Mouse (Mus musculus): ENCODE results near the gene Dusp1. TPM values are rescaled to one million over a fixed set of nuclear protein-coding genes. Genes with fewer than 3 reads are reported as not detected.

The Dusp1 gene
- total RNA-seq, 2 experiments from 2014 or later = 29.1 to 73.3 TPM

DNA sequence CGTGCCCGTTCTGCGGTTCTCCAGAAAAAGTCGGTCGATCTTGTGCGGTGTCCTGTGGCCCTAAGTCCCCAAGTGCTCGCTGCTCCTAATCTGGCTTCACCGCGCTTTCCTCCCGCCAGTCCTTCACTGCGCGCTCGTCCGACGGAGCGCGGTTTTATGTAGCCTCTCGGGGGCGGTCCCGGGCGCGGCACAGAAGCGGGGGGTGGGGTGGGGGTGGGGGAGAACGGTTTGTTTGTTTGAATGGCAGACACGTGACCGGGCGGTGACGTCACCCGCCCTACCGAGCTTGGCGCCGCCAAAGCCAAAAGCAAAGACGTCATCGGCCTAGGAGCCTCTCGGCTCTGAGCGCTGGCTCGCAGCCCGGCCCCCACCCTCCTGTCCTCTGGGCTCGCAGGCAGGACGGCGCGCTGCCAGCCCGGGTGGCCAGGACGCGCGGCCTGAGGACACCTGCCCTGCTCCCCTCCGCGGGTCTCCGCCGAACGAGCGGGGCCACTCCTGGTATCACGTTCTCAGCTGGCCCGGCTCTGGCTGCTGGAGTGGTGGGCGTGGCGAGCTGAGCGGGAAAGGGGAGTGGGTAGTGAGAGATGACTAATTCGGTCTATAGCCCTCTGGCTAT lies 53.5 kb downstream of the Dusp1 start:
- peak; percentile 73 for ATAC-seq (replicated peaks; ENCODE audit: low FRiP score, low TSS enrichment, poor library complexity, severe bottlenecking)

DNA sequence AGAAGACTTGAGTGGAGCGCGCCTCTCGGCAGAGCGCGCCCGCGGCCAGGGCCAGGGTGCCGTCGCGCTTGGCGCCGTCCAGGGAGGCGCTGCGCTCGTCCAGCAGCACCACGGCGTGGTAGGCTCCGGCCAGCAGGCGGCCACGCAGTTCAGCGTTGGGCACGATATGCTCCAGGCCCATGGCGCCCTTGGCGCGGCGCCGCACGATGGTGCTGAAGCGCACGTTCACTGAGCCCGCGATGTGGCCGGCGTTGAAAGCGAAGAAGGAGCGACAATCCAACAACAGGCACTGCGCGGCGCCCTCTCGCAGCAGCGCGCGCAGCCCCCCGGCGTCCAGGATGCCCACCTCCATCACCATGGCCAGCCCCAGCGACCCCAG lies 54.0 kb downstream of the Dusp1 start:
- ATAC-seq (replicated peaks; ENCODE audit: low FRiP score, low TSS enrichment, poor library complexity, severe bottlenecking) = no peak

DNA sequence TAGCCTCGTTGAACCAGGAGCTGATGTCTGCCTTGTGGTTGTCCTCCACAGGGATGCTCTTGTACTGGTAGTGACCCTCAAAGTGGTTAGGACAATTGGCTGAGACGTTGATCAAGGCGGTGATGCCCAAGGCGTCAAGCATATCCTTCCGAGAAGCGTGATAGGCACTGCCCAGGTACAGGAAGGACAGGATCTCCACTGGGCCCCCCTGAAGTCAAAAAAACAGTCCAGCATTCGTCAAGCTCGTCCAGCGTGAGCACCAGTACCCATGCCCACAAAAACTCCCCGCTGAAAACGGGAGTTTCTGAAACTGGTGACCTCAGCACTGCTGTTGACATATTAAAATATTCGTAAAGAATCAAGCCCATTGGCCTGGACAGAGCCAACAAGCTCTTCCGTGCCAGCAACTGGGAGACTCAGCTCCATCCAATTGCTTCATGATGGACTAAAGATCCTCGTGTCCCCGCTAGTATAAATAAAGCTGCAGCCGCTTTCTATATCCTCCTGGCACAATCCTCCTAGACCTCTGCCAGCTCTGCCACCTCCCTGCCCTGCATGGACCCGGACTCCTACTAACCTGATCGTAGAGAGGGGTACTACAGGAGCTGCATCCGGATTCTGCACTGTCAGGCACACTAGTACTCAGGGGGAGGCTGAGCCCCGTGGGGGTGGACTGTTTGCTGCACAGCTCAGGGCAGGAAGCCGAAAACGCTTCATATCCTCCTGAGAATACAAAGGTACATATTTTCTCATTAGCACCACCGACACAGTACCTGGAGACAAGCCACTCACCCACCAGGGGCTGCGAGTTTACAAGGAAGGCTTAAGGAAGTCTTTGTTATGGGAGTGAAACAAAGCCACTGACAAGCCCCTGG lies 54.7 kb downstream of the Dusp1 start:
- ATAC-seq (replicated peaks; ENCODE audit: low FRiP score, low TSS enrichment, poor library complexity, severe bottlenecking) = no peak

GRCm38 (mm10) chr17:26506031-26506641 lies 55.8 kb downstream of the Dusp1 start:
- ATAC-seq (replicated peaks; ENCODE audit: low FRiP score, low TSS enrichment, poor library complexity, severe bottlenecking) = no peak

DNA sequence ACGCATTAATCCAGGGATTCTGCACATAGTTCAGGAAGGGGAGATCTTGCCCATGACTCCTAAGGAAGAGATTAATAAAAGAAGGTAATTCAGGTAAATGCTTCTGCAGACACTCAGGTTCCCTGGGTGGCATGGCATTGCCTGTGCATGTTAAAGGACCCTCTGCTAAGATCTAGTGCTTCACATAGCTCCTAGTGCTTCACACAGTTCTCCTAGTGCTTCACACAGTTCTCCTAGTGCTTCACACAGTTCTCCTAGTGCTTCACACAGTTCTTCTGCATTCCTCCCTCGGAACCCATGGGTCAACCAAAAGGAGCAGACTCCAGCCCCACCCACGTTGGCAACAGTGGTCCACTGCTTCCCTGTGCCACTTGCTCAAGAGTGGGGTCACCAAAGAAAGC lies 56.7 kb downstream of the Dusp1 start:
- no peak for ATAC-seq (replicated peaks; ENCODE audit: low FRiP score, low TSS enrichment, poor library complexity, severe bottlenecking)

GRCm38 (mm10) chr17:26503981-26504671 lies 57.8 kb downstream of the Dusp1 start:
- ATAC-seq (replicated peaks; ENCODE audit: low FRiP score, low TSS enrichment, poor library complexity, severe bottlenecking) = no peak

DNA sequence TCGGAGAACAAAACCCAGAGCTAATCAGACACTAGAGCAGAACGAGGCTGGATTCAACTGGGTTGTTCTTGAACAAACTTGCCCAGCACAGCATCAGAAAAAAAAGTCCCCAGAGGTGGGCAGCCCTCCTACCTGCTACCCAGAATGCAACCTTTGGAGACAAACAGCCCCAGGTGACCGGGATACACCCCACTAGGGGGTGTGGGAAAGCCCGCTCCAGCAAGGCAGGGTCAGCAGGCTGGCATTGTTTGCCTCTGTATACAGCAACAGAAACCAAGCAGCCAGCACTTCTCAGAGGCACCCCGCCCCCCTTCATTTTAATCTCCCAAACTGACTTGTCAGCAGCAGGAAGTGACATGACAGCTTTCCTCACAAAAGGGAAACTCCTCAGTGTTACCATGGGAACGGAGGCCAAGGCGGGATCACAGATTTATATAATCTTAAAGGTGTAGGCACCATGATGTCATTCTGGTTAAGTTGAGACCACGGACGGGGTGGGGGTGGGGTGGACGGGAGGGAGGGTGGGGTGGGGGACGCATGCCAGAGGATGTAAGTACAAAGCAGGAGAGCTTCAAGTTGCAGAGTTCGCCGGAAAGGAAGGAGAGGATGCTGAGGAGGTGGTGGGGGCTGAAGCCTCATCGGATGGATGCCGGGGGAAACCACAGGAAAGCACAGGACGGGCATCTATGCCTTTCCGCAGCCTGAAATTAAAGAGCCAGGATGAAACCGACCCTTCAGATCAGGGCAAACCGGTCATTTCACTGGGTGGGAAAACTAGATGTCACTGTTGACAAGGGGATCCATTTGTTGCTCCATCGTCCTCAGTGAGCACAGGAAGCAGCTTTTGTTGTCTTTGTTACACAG lies 58.9 kb downstream of the Dusp1 start:
- ATAC-seq (replicated peaks; ENCODE audit: low FRiP score, low TSS enrichment, poor library complexity, severe bottlenecking) = peak; percentile 72

- ATAC-seq (replicated peaks; ENCODE audit: low FRiP score, low TSS enrichment, poor library complexity, severe bottlenecking) = no peak
Measured at GRCm38 (mm10) chr17:26501826-26502225, 60.1 kb downstream of the Dusp1 start.

- no peak for ATAC-seq (replicated peaks; ENCODE audit: low FRiP score, low TSS enrichment, poor library complexity, severe bottlenecking)
Measured at GRCm38 (mm10) chr17:26498626-26499025, 63.3 kb downstream of the Dusp1 start.

DNA sequence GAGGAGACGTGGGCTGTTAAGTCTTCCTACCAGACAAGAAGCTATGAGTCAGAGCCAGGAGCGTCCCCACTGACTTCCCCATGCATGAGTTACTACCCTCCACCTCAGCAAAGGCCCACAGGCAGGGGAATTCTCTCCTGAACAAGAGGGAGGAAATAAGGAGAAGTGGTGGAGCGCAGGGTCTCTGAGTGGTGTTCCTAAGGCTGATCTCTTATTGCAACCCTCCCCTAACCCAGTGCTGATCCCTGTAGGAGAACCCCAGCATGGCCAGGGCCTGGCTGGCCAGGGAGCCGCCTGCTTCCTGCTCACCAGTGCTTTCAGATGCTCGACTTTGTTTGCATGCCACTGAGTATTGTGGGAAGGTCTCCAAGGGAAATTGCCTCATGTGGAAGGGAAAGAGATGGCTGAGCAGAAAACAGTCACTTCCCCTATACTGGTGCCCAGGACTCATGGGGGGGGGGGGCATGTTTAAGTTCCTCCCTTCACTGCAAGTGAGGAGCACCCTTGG lies 64.5 kb downstream of the Dusp1 start:
- ATAC-seq (replicated peaks; ENCODE audit: low FRiP score, low TSS enrichment, poor library complexity, severe bottlenecking) = no peak

- ATAC-seq (replicated peaks; ENCODE audit: low FRiP score, low TSS enrichment, poor library complexity, severe bottlenecking) = no peak
Measured at GRCm38 (mm10) chr17:26494642-26495468, 67.1 kb downstream of the Dusp1 start.

DNA sequence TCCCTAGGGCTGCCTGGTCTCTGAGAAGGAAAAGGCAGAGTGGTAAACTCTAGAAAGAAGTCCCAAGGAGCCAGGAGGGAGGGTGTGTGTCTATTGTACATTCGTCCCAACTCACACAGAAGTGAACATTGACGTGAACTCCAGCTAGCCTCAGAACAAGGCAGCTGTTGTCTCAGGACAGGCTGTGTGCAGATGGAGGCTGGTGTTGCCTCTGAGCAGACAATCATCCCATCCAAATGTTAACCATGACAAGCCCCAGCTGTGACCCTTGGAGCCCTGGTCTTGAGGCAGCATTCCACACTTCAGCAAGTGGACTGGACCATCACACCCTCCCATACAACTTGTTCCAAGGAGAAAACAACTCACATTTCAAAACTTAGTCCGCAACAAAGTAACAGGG lies 69.7 kb downstream of the Dusp1 start:
- no peak for ATAC-seq (replicated peaks; ENCODE audit: low FRiP score, low TSS enrichment, poor library complexity, severe bottlenecking)

GRCm38 (mm10) chr17:26490910-26491309 lies 71.0 kb downstream of the Dusp1 start:
- no peak for ATAC-seq (replicated peaks; ENCODE audit: low FRiP score, low TSS enrichment, poor library complexity, severe bottlenecking)

DNA sequence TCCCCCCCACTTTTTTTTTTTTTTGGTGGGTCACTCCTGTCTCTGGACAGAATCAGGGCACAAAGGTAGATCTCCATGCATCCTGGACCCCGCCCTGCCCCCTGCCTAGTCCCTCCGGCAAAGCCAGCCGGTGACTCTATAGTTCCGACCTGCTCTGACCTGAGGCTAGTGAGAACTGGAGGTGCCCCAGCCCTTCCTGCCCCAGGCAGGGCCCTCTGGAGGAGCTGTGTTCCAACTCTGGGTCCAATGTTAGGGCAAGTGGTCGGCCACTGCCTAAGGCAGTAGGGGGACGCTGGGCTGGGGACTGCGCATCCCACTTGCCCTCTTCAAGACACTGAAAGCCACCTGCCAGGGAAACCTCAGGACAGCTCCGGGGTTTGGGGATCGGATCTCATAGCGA lies 71.9 kb downstream of the Dusp1 start:
- no peak for ATAC-seq (replicated peaks; ENCODE audit: low FRiP score, low TSS enrichment, poor library complexity, severe bottlenecking)

DNA sequence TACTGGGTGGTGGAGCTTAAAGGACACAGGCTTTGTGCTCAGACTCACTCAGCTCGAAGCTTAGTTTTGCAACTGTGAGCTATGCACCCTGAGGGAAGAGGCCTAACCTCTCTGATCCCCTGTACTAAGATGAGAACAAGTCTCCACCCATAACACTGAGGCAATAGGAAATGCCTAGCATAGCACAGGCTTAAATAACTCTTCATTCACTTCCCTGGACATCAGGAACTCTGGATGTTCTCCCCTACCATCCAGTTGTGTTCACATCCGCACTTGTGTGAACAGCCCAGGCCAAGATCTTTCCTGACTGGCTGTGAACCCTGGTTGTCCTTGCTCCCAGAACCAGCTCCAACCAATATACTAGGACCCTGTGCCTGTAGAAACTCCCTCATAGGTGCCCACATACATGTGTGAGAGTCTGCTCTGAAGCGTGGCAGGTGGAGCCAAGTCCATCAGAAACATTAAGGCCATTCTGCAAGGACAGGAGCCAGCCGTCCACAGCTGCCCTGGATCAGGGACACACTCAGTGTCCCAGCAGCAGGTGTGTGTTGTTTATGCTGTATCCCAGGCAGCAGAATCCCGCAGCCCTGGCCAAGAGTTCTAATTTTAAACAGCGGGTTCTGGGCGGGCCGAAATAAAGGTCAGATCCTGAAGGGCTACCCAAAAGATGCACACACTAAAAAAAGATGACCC lies 73.1 kb downstream of the Dusp1 start:
- no peak for ATAC-seq (replicated peaks; ENCODE audit: low FRiP score, low TSS enrichment, poor library complexity, severe bottlenecking)

DNA sequence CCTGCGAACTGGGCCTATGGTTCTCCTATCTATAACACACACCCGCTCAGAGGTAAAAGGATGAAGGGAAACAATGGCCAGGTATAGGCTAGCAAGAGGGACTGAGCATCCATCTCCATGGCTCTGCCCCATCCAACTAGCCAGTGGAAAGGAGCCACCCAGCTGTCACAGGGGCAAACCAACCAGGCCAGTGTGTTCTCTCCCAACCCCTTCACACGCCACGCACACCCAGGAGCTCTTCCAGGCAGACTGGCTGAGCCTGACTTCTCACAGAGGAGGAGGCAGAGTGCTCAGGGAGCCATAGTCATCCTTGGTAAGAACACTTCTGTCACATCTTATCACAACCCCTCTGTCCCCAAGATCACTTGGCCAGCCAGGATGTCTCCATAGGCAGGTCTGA lies 74.0 kb downstream of the Dusp1 start:
- no peak for ATAC-seq (replicated peaks; ENCODE audit: low FRiP score, low TSS enrichment, poor library complexity, severe bottlenecking)

- ATAC-seq (replicated peaks; ENCODE audit: low FRiP score, low TSS enrichment, poor library complexity, severe bottlenecking) = no peak
Measured at GRCm38 (mm10) chr17:26487266-26487665, 74.7 kb downstream of the Dusp1 start.
